In the genomic region with DNA sequence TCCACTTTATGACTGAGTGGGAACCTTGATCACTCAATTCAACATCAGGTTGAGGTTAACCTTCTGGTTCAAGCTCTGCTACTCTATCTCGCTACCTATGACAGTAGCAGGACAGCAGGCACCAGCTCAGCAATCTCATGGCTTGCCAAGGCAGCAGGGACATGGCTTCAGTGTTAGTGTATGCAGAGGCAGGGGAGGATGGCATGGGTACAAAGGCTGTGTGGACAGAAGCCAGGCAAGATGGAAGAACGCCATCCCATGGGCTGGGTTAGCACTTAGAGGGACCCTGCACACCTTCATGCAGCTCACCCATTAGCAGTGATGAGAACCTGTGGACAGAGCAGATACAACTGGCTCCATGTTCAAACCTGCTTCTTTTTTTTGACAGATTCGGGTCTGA, we compare ENCODE assay signal across 14 mouse cellular contexts.
"Had no signal": no experiment of that assay in that cellular context is flagged by ENCODE, and none has a peak within 500 bp of the region (broad histone marks: within the 10 kb centered on the region; RNA-seq: fewer than 3 reads in every experiment).

No protein-coding gene starts in this region.

- H3K4me1 ChIP-seq: limb, embryonic 13.5 days; midbrain, embryonic 12.5 days had no signal

- H3K27ac ChIP-seq: hindbrain, postnatal 0 days; kidney, postnatal 0 days; layer of hippocampus, adult 2 months; limb, embryonic 13.5 days; midbrain, embryonic 12.5 days had no signal

- H3K4me3 ChIP-seq: layer of hippocampus, adult 2 months; limb, embryonic 13.5 days; midbrain, embryonic 12.5 days had no signal

- H3K27me3 ChIP-seq: limb, embryonic 13.5 days; midbrain, embryonic 12.5 days had no signal

- DNase-seq: lung, embryonic 14.5 days; lung, postnatal 10 days; lung, postnatal 4 days; right cerebral cortex, adult 18-20 months; spleen, adult 18-20 months; thymus, adult 2 months; thymus, postnatal 25 days had no signal

- H3K4me2 ChIP-seq: limb, embryonic 13.5 days; liver, embryonic 11.5 days; lung, embryonic 14.5 days; midbrain, embryonic 12.5 days had no signal

- H3K9ac ChIP-seq: limb, embryonic 13.5 days; lung, embryonic 14.5 days; midbrain, embryonic 12.5 days had no signal

- H3K9me3 ChIP-seq: limb, embryonic 13.5 days; midbrain, embryonic 12.5 days had no signal

- ATAC-seq: hindbrain, postnatal 0 days; midbrain, embryonic 16.5 days had no signal
